Mouse (Mus musculus): Measurements from ENCODE around the gene Aldh16a1. TPM values are rescaled to one million over a fixed set of nuclear protein-coding genes. Genes with fewer than 3 reads are reported as not detected.

Gene Aldh16a1
- polyA plus RNA-seq, 1 experiment = 36.9 TPM

DNA sequence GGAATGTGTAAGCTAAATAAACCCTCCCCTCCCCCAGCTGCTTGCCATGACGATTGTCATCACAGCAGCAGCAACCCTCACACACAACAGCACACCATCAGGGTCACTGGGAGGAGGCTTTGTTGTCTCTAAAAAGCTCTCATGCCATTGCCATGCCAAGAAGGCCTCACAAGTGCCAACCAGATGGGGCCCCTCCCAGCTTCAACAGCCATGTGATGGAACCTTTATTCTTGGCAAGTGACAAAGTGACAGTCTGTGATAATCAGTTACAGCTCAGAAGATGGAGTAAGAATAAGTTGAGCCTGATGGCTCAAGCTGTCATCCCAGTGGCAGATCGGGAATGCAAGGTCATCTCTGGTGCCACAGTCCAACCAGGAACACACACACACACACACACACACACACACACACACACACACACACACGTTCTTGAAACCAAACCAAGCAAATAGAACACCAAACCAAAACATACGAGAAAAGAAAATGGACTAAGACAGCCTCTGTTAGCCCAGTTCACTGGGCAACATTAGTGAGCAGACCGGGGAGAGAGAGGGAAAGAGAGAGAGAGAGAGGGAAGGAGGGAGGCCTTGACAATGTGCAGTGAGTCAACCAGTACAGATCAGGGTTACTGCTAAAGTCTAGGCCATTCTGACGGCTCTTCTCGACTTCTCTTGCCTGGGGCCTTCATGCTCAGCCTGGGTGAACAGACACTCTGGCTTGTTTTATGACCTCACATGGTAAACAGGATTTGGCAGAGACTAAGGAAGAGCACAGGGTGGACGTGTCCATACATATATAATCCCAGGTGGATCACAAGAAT is 14.3 kb downstream of the Aldh16a1 start:
- no peak overlapping the region for H3K4me3 ChIP-seq (ENCODE audit: low read depth, low read length)
- no peaks in the 10 kb centered on the region for H3K4me1 ChIP-seq (ENCODE audit: control insufficient read depth, insufficient read depth, low read length)
- no peaks in the 10 kb centered on the region for H3K27me3 ChIP-seq (ENCODE audit: control insufficient read depth, insufficient read depth, low read length, poor library complexity, severe bottlenecking)
- H3K36me3 ChIP-seq (ENCODE audit: control insufficient read depth, insufficient read depth, low read length, poor library complexity, severe bottlenecking) = 0 out of 2 replicates have a peak, but pooled peaks cover 4% of the 10 kb centered on the region
- no peak for TF ChIP-seq CTCF (IDR thresholded peaks at IDR 0.05; ENCODE audit: low read depth, low read length)
- no peak for TF ChIP-seq EP300 (IDR thresholded peaks at IDR 0.05; ENCODE audit: insufficient read depth, low read depth, low read length)
- TF ChIP-seq POLR2A (IDR thresholded peaks at IDR 0.05; ENCODE audit: insufficient read depth, low read length) = no peak
- no peaks in the 10 kb centered on the region for H3K9me3 ChIP-seq (replicated peaks; ENCODE audit: control insufficient read depth, insufficient read depth, low read length, poor library complexity, severe bottlenecking)
- H3K27ac ChIP-seq (ENCODE audit: insufficient read depth, low read length) = no peak overlapping the region
- H3K9ac ChIP-seq (ENCODE audit: low read depth, poor library complexity, severe bottlenecking) = no peak overlapping the region

DNA sequence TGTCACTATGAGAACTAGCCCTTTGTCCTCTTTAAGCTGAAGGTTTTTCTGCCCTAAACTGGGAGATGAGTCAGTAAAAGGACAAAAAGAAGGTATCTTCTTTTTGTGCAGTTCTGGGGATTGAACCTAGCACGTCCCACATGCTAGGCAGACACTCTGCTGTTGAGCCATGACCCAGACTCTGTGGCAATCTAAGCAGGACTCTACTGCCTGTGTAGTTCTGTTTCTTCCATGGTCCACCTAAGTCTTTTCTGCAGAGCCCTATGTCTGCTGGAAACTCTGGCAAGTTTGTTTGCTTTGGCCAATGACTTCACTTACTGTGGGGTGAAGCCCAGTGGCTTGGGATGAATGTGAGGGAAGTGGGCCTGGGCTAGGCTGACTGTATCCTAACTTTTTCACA is 16.0 kb downstream of the Aldh16a1 start:
- Histone ChIP-seq H3K9ac (ENCODE audit: low read depth, poor library complexity, severe bottlenecking) (no peak overlapping the region), H3K27ac (ENCODE audit: insufficient read depth, low read length) (no peak overlapping the region)

DNA sequence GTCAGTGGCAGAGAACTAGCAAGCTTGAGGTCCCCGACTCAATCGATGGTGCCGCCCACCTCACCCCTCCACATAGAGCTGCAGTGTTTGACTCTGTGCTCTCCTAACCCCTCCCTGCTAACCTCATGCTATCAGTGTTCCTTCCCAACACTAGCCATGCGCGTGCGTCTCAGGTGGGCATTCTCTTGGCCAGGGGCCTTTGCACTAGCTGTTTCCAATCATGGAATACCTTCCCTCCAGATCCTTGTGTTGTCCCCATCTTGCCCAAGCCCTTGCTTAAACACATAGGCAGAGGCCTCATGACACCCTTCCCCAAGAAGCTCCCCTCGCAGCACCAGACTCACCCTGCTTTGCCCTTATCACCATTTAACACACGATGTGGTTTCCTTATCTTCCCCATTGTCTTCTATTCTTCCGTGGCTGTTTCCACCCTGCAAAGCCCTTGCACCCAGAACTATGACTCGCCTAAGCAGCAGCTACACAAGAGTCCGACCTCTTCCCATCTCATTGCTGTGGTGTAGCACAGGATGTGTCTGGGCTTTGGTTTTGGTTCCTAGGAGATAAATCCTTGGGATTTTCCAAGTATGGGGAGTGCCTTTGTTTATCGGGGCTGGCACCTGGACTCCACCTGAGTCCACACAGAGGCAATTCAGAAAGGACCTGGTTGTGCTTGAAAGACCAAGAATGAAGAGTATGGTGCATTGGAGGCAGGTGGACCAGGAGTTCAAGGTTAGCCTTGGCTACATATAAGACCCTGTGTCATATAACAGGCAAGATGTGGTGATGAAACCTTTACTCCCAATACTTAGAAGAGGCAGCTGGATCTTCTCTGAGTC is 17.0 kb downstream of the Aldh16a1 start:
- Histone ChIP-seq H3K4me1 (ENCODE audit: control insufficient read depth, insufficient read depth, low read length) (no peaks in the 10 kb centered on the region), H3K9ac (ENCODE audit: low read depth, poor library complexity, severe bottlenecking) (no peak overlapping the region), H3K9me3 (replicated peaks; ENCODE audit: control insufficient read depth, insufficient read depth, low read length, poor library complexity, severe bottlenecking) (no peaks in the 10 kb centered on the region), H3K27me3 (ENCODE audit: control insufficient read depth, insufficient read depth, low read length, poor library complexity, severe bottlenecking) (no peaks in the 10 kb centered on the region), H3K27ac (ENCODE audit: insufficient read depth, low read length) (no peak overlapping the region), H3K4me3 (ENCODE audit: low read depth, low read length) (no peak overlapping the region), H3K36me3 (ENCODE audit: control insufficient read depth, insufficient read depth, low read length, poor library complexity, severe bottlenecking) (0 out of 2 replicates have a peak, but pooled peaks cover 4% of the 10 kb centered on the region)
- TF ChIP-seq CTCF (IDR thresholded peaks at IDR 0.05; ENCODE audit: low read depth, low read length) (no peak), EP300 (IDR thresholded peaks at IDR 0.05; ENCODE audit: insufficient read depth, low read depth, low read length) (no peak), POLR2A (IDR thresholded peaks at IDR 0.05; ENCODE audit: insufficient read depth, low read length) (no peak)

More for the DNA sequence above, 16.0 kb downstream of the Aldh16a1 start:
- no peaks in the 10 kb centered on the region for H3K4me1 ChIP-seq (ENCODE audit: control insufficient read depth, insufficient read depth, low read length)
- no peak overlapping the region for H3K4me3 ChIP-seq (ENCODE audit: low read depth, low read length)
- H3K36me3 ChIP-seq (ENCODE audit: control insufficient read depth, insufficient read depth, low read length, poor library complexity, severe bottlenecking) = 0 out of 2 replicates have a peak, but pooled peaks cover 4% of the 10 kb centered on the region
- TF ChIP-seq CTCF (IDR thresholded peaks at IDR 0.05; ENCODE audit: low read depth, low read length) (no peak), POLR2A (IDR thresholded peaks at IDR 0.05; ENCODE audit: insufficient read depth, low read length) (no peak), EP300 (IDR thresholded peaks at IDR 0.05; ENCODE audit: insufficient read depth, low read depth, low read length) (no peak)
- no peaks in the 10 kb centered on the region for H3K9me3 ChIP-seq (replicated peaks; ENCODE audit: control insufficient read depth, insufficient read depth, low read length, poor library complexity, severe bottlenecking)
- H3K27me3 ChIP-seq (ENCODE audit: control insufficient read depth, insufficient read depth, low read length, poor library complexity, severe bottlenecking) = no peaks in the 10 kb centered on the region

DNA sequence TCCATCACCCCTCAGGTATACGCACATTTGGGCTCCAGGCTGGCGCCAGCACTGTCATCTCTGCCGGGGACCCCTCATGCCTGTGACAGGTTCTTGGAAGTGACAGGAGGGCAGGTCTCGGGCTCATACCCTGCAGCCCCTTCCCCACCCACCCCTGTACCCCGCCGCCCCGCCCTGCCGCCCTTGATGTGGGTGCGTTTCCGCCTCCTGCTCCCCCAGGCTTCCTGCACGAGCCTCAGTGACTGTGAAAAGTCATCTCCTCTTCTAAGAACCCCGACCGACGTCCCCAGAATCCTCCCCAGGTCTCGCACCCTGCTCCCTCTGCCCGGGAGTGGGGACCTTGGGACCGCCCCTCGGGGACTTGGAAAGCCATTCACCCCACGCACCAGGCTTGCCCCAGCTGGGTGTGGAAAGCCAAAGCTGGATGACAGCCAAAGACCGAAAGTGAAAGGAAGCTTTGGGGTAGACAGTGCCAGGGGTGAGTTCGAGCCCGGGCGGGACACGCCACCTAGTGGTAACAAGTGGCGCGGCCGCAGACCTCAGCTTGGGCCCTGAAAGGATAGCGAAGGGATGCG is 18.3 kb downstream of the Aldh16a1 start, which contains the start of the genes Gm45713 and Flt3l:
Gm45713 (minus strand) TSS at position 239 of the 575 bp plus-strand sequence.
Flt3l (minus strand) TSS at position 440 of the 575 bp plus-strand sequence.
- 0 out of 2 replicates have a peak within 1 kb of the TSS, but pooled peaks have one; percentile 15 for H3K9ac ChIP-seq (ENCODE audit: low read depth, poor library complexity, severe bottlenecking)
- no peak within 1 kb of the TSS for H3K27ac ChIP-seq (ENCODE audit: insufficient read depth, low read length)
- H3K36me3 ChIP-seq (ENCODE audit: control insufficient read depth, insufficient read depth, low read length, poor library complexity, severe bottlenecking) = no peaks in the 10 kb centered on the region
- no peaks in the 10 kb centered on the region for H3K4me1 ChIP-seq (ENCODE audit: control insufficient read depth, insufficient read depth, low read length)
- H3K9me3 ChIP-seq (replicated peaks; ENCODE audit: control insufficient read depth, insufficient read depth, low read length, poor library complexity, severe bottlenecking) = no peaks in the 10 kb centered on the region
- H3K27me3 ChIP-seq (ENCODE audit: control insufficient read depth, insufficient read depth, low read length, poor library complexity, severe bottlenecking) = no peaks in the 10 kb centered on the region
- peak within 1 kb of the TSS; percentile 22 for H3K4me3 ChIP-seq (ENCODE audit: low read depth, low read length)
- TF ChIP-seq POLR2A (IDR thresholded peaks at IDR 0.05; ENCODE audit: insufficient read depth, low read length) = no peak
- TF ChIP-seq EP300 (IDR thresholded peaks at IDR 0.05; ENCODE audit: insufficient read depth, low read depth, low read length) = 0 out of 2 replicates have a peak, but pooled peaks have one; percentile 29
- peak; percentile 90 for TF ChIP-seq CTCF (IDR thresholded peaks at IDR 0.05; ENCODE audit: low read depth, low read length)

DNA sequence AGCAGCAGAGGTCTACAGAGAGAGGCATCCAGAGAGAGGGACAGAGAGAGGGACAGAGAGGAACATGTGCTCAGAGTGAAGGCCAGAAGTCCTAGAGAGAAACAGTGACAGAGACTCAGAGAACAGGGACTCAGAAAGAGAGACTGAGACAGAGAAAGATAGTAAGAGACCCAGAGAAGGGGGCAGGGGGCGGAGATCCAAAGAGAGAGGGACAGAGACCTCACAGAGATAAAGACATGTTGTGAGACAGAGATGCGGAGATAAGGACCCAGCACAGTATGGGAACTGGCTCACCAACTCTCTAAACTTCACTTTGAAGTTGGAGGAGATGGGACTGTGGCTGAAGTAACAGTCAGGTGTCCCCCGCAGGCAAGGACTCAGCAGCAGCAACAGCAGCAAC is 19.0 kb downstream of the Aldh16a1 start:
- TF ChIP-seq POLR2A (IDR thresholded peaks at IDR 0.05; ENCODE audit: insufficient read depth, low read length) = no peak
- TF ChIP-seq EP300 (IDR thresholded peaks at IDR 0.05; ENCODE audit: insufficient read depth, low read depth, low read length) = no peak
- TF ChIP-seq CTCF (IDR thresholded peaks at IDR 0.05; ENCODE audit: low read depth, low read length) = no peak
- no peaks in the 10 kb centered on the region for H3K27me3 ChIP-seq (ENCODE audit: control insufficient read depth, insufficient read depth, low read length, poor library complexity, severe bottlenecking)
- no peak overlapping the region for H3K9ac ChIP-seq (ENCODE audit: low read depth, poor library complexity, severe bottlenecking)
- no peaks in the 10 kb centered on the region for H3K9me3 ChIP-seq (replicated peaks; ENCODE audit: control insufficient read depth, insufficient read depth, low read length, poor library complexity, severe bottlenecking)
- H3K27ac ChIP-seq (ENCODE audit: insufficient read depth, low read length) = no peak overlapping the region
- no peaks in the 10 kb centered on the region for H3K36me3 ChIP-seq (ENCODE audit: control insufficient read depth, insufficient read depth, low read length, poor library complexity, severe bottlenecking)
- no peaks in the 10 kb centered on the region for H3K4me1 ChIP-seq (ENCODE audit: control insufficient read depth, insufficient read depth, low read length)
- H3K4me3 ChIP-seq (ENCODE audit: low read depth, low read length) = no peak overlapping the region
